Mouse (Mus musculus) midbrain, embryonic 16.5 days (tissue): ENCODE measurements around the gene Foxd1. TPM values are rescaled to one million over a fixed set of nuclear protein-coding genes. Genes with fewer than 3 reads are reported as not detected.
A peak's percentile ranks its signal among the peaks of the same experiment; 100 is the strongest.

Experiments used
- ATAC-seq: fragments of 200-750 bp; cut with Nextera tagmentation; 2 replicates; pipeline ENCODE4 v1.8.0; 2017; ENCODE audit warnings: moderate TSS enrichment
- H3K27ac ChIP-seq: fragments of 300-500 bp; sonication (generic); 2 replicates; pipeline ENCODE4 v1.5.1; 2014; ENCODE audit warnings: mild to moderate bottlenecking, low read length, mixed read lengths
- H3K27me3 ChIP-seq: fragments of 300-500 bp; sonication (generic); 2 replicates; pipeline ENCODE4 v1.6.1; 2014; ENCODE audit warnings: low read depth, low read length, mixed read lengths; ENCODE audit not compliant: control insufficient read depth, insufficient read depth
- H3K36me3 ChIP-seq: fragments of 300-500 bp; sonication (generic); 2 replicates; pipeline ENCODE4 v1.6.1; 2014; ENCODE audit warnings: mild to moderate bottlenecking, low read length, moderate library complexity, mixed read lengths; ENCODE audit not compliant: control insufficient read depth, insufficient read depth
- H3K4me1 ChIP-seq: fragments of 300-500 bp; sonication (generic); 2 replicates; pipeline ENCODE4 v1.6.1; 2014; ENCODE audit warnings: mild to moderate bottlenecking, low read length, mixed read lengths; ENCODE audit not compliant: control insufficient read depth, insufficient read depth
- H3K4me2 ChIP-seq: fragments of 300-500 bp; sonication (generic); 2 replicates; pipeline ENCODE4 v1.6.1; 2014; ENCODE audit warnings: mild to moderate bottlenecking, low read length, mixed read lengths
- H3K4me3 ChIP-seq: fragments of 300-500 bp; sonication (generic); 2 replicates; pipeline ENCODE4 v1.5.1; 2014; ENCODE audit warnings: low read depth, mild to moderate bottlenecking, low read length, moderate library complexity, mixed read lengths
- H3K9ac ChIP-seq: fragments of 300-500 bp; sonication (generic); 2 replicates; pipeline ENCODE4 v1.6.1; 2014; ENCODE audit warnings: low read depth, low read length, mixed read lengths
- H3K9me3 ChIP-seq: fragments of 300-500 bp; sonication (generic); replicated peaks from 2 replicates; pipeline ENCODE4 v1.6.1; 2014; ENCODE audit warnings: mild to moderate bottlenecking, low read length, mixed read lengths; ENCODE audit not compliant: control insufficient read depth, poor library complexity, severe bottlenecking
- WGBS: fragments of 180-500 bp; shearing (Covaris S2); extraction: QIAGEN DNeasy Blood & Tissue Kit; methylation state at CpG from one replicate; pipeline ENCODE4 v1.1.7; 2014; 5-methylcytosine and 5-hydroxymethylcytosine counted together
- polyA plus RNA-seq: library from polyadenylated mRNA; unstranded; fragments of >200 nt; fragmentation: Nextera tagmentation; extraction: Ambion mirVana; gene quantifications from 2 replicates; pipeline ENCODE4 v1.2.1, GENCODE M21; 2015

The Foxd1 gene
- polyA plus RNA-seq, 1 experiment from 2014 or later: 0.49 TPM

- Histone ChIP-seq H3K36me3 (peaks cover 6% of the 10 kb centered on the region), H3K4me3 (peak overlapping the region; percentile 100), H3K27me3 (no peaks in the 10 kb centered on the region), H3K27ac (peak overlapping the region; percentile 85), H3K4me2 (peak overlapping the region; percentile 65), H3K4me1 (peaks cover 15% of the 10 kb centered on the region), H3K9me3 (no peaks in the 10 kb centered on the region), H3K9ac (peak overlapping the region; percentile 98)
- WGBS: under 1% methylated on average over 17 of the region's 17 CpGs
- ATAC-seq: no peak
Measured at GRCm38 (mm10) chr13:98316140-98316479, 37.9 kb upstream of the Foxd1 start.

GRCm38 (mm10) chr13:98316480-98317245, 37.4 kb upstream of the Foxd1 start, which contains the start of gene Btf3:
Btf3 (minus strand) TSS chr13:98317006.
- Histone ChIP-seq H3K9ac (peak within 1 kb of the TSS; percentile 98), H3K9me3 (no peaks in the 10 kb centered on the region), H3K27ac (peak within 1 kb of the TSS; percentile 85), H3K4me1 (peaks cover 15% of the 10 kb centered on the region), H3K4me2 (peak within 1 kb of the TSS; percentile 92), H3K27me3 (no peaks in the 10 kb centered on the region), H3K4me3 (peak within 1 kb of the TSS; percentile 100), H3K36me3 (peaks cover 5% of the 10 kb centered on the region; the same call in 1 of the 2 replicates)
- WGBS: under 1% methylated on average over 70 of the region's 90 CpGs
- ATAC-seq: peak; percentile 97

GRCm38 (mm10) chr13:98317246-98317677, 36.8 kb upstream of the Foxd1 start:
- Histone ChIP-seq H3K4me3 (peak overlapping the region; percentile 100), H3K4me2 (peak overlapping the region; percentile 92), H3K9ac (peak overlapping the region; percentile 98), H3K27ac (peak overlapping the region; percentile 85), H3K36me3 (peaks cover under 1% of the 10 kb centered on the region; the same call in 1 of the 2 replicates), H3K4me1 (peaks cover 15% of the 10 kb centered on the region), H3K9me3 (no peaks in the 10 kb centered on the region), H3K27me3 (no peaks in the 10 kb centered on the region)
- ATAC-seq: peak; percentile 6; the same call in 1 of the 2 replicates
- 2% methylated on average over 16 of the region's 16 CpGs for WGBS

GRCm38 (mm10) chr13:98317911-98318310, 36.1 kb upstream of the Foxd1 start:
- no peak overlapping the region; the same call in 1 of the 2 replicates for H3K4me3 ChIP-seq
- no peaks in the 10 kb centered on the region for H3K9me3 ChIP-seq
- H3K4me2 ChIP-seq: no peak overlapping the region; the same call in 1 of the 2 replicates
- no peak overlapping the region for H3K9ac ChIP-seq
- no peak overlapping the region for H3K27ac ChIP-seq
- H3K27me3 ChIP-seq: no peaks in the 10 kb centered on the region
- H3K4me1 ChIP-seq: peaks cover 15% of the 10 kb centered on the region
- 93% methylated on average over 6 of the region's 6 CpGs for WGBS
- no peak for ATAC-seq
- no peaks in the 10 kb centered on the region for H3K36me3 ChIP-seq

- Histone ChIP-seq H3K4me2 (no peak overlapping the region), H3K36me3 (no peaks in the 10 kb centered on the region), H3K9ac (no peak overlapping the region), H3K4me3 (no peak overlapping the region), H3K9me3 (no peaks in the 10 kb centered on the region), H3K27ac (no peak overlapping the region), H3K4me1 (no peaks in the 10 kb centered on the region), H3K27me3 (no peaks in the 10 kb centered on the region)
- WGBS: 83% methylated on average over 11 of the region's 11 CpGs
- ATAC-seq: no peak
Measured at GRCm38 (mm10) chr13:98325034-98325433, 29.0 kb upstream of the Foxd1 start.

GRCm38 (mm10) chr13:98332106-98332505, 21.9 kb upstream of the Foxd1 start:
- no peaks in the 10 kb centered on the region for H3K9me3 ChIP-seq
- WGBS: 46% methylated on average over 2 of the region's 2 CpGs
- H3K4me2 ChIP-seq: no peak overlapping the region
- no peak overlapping the region for H3K9ac ChIP-seq
- no peak overlapping the region for H3K27ac ChIP-seq
- H3K27me3 ChIP-seq: no peaks in the 10 kb centered on the region
- ATAC-seq: no peak
- no peaks in the 10 kb centered on the region for H3K36me3 ChIP-seq
- no peak overlapping the region for H3K4me3 ChIP-seq
- H3K4me1 ChIP-seq: no peaks in the 10 kb centered on the region

GRCm38 (mm10) chr13:98336205-98336604, 17.8 kb upstream of the Foxd1 start:
- Histone ChIP-seq H3K4me3 (no peak overlapping the region), H3K4me2 (no peak overlapping the region), H3K36me3 (no peaks in the 10 kb centered on the region), H3K27ac (no peak overlapping the region), H3K9me3 (no peaks in the 10 kb centered on the region), H3K9ac (no peak overlapping the region), H3K4me1 (no peaks in the 10 kb centered on the region), H3K27me3 (no peaks in the 10 kb centered on the region)
- WGBS: 97% methylated on average over 1 of the region's 1 CpGs
- no peak for ATAC-seq

- Histone ChIP-seq H3K9ac (no peak overlapping the region), H3K36me3 (no peaks in the 10 kb centered on the region), H3K9me3 (no peaks in the 10 kb centered on the region), H3K4me1 (no peaks in the 10 kb centered on the region), H3K4me3 (no peak overlapping the region), H3K27me3 (0 out of 2 replicates have a peak, but pooled peaks cover 3% of the 10 kb centered on the region), H3K27ac (no peak overlapping the region), H3K4me2 (no peak overlapping the region)
- no peak for ATAC-seq
- 77% methylated on average over 5 of the region's 5 CpGs for WGBS
Measured at GRCm38 (mm10) chr13:98340506-98340905, 13.5 kb upstream of the Foxd1 start.

- Histone ChIP-seq H3K36me3 (no peaks in the 10 kb centered on the region), H3K4me1 (peaks cover under 1% of the 10 kb centered on the region), H3K9ac (no peak overlapping the region), H3K27me3 (peaks cover 44% of the 10 kb centered on the region), H3K27ac (no peak overlapping the region), H3K9me3 (no peaks in the 10 kb centered on the region), H3K4me3 (no peak overlapping the region), H3K4me2 (no peak overlapping the region)
- no peak for ATAC-seq
- 83% methylated on average over 4 of the region's 4 CpGs for WGBS
Measured at GRCm38 (mm10) chr13:98349491-98349890, 4.6 kb upstream of the Foxd1 start.
